Mouse (Mus musculus) kidney, adult 2 months (tissue): Measurements from ENCODE around the gene Itpk1. TPM values are rescaled to one million over a fixed set of nuclear protein-coding genes. Genes with fewer than 3 reads are reported as not detected.

Experiments used
- DNase-seq: peaks from one replicate; pipeline ENCODE4 v3.0.0; 2021
- H3K27ac ChIP-seq: fragments of 200-500 bp; 2 replicates; pipeline ENCODE4 v1.5.1; 2012; ENCODE audit warnings: low read depth, low read length, control low read depth, inconsistent platforms; ENCODE audit not compliant: insufficient read depth
- H3K27me3 ChIP-seq: fragments of 200-500 bp; replicated peaks from 2 replicates; pipeline ENCODE4 v1.6.1; 2012; ENCODE audit warnings: mild to moderate bottlenecking, moderate library complexity, low read length, inconsistent platforms; ENCODE audit not compliant: control insufficient read depth, insufficient read depth
- H3K36me3 ChIP-seq: fragments of 200-500 bp; 2 replicates; pipeline ENCODE4 v1.6.1; 2012; ENCODE audit warnings: mild to moderate bottlenecking, moderate library complexity, low read length, inconsistent platforms; ENCODE audit not compliant: control insufficient read depth, insufficient read depth
- H3K4me1 ChIP-seq: fragments of 200-500 bp; 2 replicates; pipeline ENCODE4 v1.6.1; 2011; ENCODE audit warnings: low read length; ENCODE audit not compliant: control insufficient read depth, insufficient read depth
- H3K4me3 ChIP-seq: fragments of 200-500 bp; 2 replicates; pipeline ENCODE4 v1.5.1; 2011; ENCODE audit warnings: mild to moderate bottlenecking, low read depth, low read length, control low read depth; ENCODE audit not compliant: insufficient read depth
- CTCF ChIP-seq: fragments of 200-500 bp; conservative IDR thresholded peaks from 2 replicates; pipeline ENCODE4 v1.5.1; 2011; ENCODE audit warnings: low read depth, mild to moderate bottlenecking, control low read depth, low read length, moderate library complexity, mixed read lengths; ENCODE audit not compliant: insufficient read depth, insufficient read length
- POLR2A ChIP-seq: fragments of 200-500 bp; IDR thresholded peaks from one replicate; pipeline ENCODE4 v1.6.1; 2011; ENCODE audit warnings: low read depth, low read length, control low read depth
- WGBS: fragments of 180-500 bp; shearing (Covaris S2); methylation state at CpG from one replicate; pipeline ENCODE4 v1.1.7; 2018; 5-methylcytosine and 5-hydroxymethylcytosine counted together
- polyA plus RNA-seq: library from polyadenylated mRNA; depleted of rRNA; stranded (reverse); fragments of >200 nt; gene quantifications from 2 replicates; pipeline ENCODE4 v1.2.3, GENCODE M21; 2012

The Itpk1 gene
- polyA plus RNA-seq, 1 experiment, result 29.0 TPM

DNA sequence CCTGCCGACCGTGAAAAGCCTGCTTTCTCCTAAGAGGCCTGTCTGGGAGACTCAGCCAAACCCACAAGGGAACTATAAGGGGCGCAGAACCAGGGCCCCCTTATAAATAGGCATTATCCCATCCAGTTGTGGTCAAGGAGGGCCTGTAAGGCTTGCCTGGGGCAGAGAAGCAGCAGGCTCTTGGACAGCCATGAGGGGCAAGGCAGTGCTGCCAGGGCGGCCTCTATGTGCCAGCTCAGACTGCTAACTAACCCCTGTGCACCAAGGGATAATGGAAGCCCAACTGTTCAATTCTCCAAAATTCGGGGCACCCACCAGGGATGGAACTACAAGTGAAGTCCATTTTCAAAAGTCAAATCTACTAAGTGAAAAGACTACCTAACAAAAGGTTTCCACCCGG, 1.3 kb downstream of the Itpk1 start:
- no peaks in the 10 kb centered on the region for H3K36me3 ChIP-seq
- H3K27me3 ChIP-seq, result no peaks in the 10 kb centered on the region
- DNase-seq, result peak; percentile 15
- no peak for TF ChIP-seq CTCF
- no peak for TF ChIP-seq POLR2A
- 57% methylated on average over 6 of the region's 6 CpGs for WGBS
- H3K4me3 ChIP-seq, result peak overlapping the region; percentile 80; the same call in 1 of the 2 replicates
- H3K27ac ChIP-seq, result no peak overlapping the region
- 0 out of 2 replicates have a peak, but pooled peaks cover 7% of the 10 kb centered on the region for H3K4me1 ChIP-seq

DNA sequence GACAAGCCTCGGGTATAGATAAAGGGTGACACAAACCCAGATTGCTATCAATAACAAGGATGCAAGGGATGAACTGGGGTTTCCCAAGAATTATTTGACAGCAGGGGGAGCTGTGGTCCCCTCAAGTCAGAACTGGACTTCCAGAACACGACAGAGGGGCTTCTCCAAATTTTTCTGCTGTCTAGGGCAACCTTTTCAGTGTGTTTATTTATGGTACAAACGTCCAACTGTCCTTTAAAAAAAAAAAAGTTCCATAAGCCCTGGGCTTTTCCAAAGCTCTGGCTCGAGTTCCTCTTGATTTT, 1.7 kb downstream of the Itpk1 start:
- no peaks in the 10 kb centered on the region for H3K36me3 ChIP-seq
- peak; percentile 36 for DNase-seq
- no peak overlapping the region for H3K4me3 ChIP-seq
- no peak overlapping the region for H3K27ac ChIP-seq
- H3K4me1 ChIP-seq, result 0 out of 2 replicates have a peak, but pooled peaks cover 7% of the 10 kb centered on the region
- 13% methylated on average over 4 of the region's 4 CpGs for WGBS
- H3K27me3 ChIP-seq, result no peaks in the 10 kb centered on the region
- TF ChIP-seq CTCF (peak; percentile 25; the same call in 1 of the 2 replicates), POLR2A (no peak)

DNA sequence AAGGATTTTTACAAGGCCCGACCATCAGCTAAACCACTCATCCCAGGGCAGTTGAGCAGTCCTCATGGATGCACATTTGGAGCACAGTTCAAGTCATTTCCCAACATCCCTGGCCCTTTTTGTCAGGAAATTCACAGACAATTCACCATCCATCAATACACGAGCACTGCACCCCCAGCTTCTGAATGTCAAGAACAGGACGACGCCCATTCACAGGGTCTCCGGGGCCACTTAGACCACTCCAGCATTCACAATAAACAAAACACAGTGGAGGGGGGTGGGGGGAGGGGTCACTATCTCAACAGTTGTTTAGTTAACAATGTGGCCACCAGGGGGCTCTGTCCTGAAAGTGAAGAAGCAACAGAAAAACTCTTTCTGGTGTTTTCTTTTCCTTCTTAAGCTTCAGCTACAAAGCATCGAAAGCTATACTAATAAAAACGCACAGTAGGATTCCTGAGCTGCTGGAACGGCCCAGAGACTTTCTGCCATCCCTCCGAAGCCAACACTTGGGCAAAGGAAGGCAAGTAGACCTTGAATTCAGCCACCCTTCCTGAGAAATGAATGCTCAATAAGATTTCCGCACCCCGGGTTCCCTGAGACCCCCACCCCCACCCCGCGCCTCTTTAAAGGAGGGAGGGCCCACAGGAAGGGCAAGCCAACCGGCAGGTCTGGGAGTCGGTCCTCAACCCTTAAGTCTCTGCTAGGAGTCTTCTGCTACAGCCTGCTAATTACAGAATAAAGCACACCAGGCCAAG, 2.2 kb downstream of the Itpk1 start:
- peak; percentile 83 for DNase-seq
- 9% methylated on average over 15 of the region's 15 CpGs for WGBS
- H3K4me1 ChIP-seq, result 0 out of 2 replicates have a peak, but pooled peaks cover 7% of the 10 kb centered on the region
- 0 out of 2 replicates have a peak overlapping the region, but pooled peaks have one; percentile 4 for H3K4me3 ChIP-seq
- H3K27ac ChIP-seq, result no peak overlapping the region
- H3K27me3 ChIP-seq, result no peaks in the 10 kb centered on the region
- TF ChIP-seq CTCF, result peak; percentile 36
- TF ChIP-seq POLR2A, result no peak
- no peaks in the 10 kb centered on the region for H3K36me3 ChIP-seq

DNA sequence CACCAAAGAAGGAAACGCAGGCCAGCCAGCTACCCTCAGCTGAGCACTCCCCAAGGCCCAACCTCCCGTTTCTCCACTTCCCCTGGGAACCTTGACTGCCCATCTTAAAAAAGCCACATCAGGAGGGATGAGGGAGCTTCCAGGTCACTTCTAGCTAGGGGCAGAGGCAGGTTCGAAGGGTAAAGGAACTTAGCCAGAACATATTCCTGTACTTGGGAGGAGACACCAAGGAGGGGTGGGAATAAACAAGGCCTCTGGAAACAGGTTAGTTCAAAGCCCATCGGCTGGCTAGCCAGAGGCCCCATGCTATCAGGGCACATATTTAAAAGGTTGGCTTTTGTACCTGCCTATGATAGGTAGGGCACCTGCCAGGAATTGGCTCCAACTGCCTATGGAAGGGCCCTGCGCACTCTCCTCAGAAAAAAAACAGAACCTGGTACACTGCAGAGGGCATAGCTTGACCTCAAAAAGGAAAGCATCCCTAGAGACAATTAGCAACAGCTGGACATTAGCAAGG, 3.0 kb downstream of the Itpk1 start:
- Histone ChIP-seq H3K27ac (no peak overlapping the region), H3K4me1 (0 out of 2 replicates have a peak, but pooled peaks cover 7% of the 10 kb centered on the region)
- WGBS, result 79% methylated on average over 5 of the region's 5 CpGs

DNA sequence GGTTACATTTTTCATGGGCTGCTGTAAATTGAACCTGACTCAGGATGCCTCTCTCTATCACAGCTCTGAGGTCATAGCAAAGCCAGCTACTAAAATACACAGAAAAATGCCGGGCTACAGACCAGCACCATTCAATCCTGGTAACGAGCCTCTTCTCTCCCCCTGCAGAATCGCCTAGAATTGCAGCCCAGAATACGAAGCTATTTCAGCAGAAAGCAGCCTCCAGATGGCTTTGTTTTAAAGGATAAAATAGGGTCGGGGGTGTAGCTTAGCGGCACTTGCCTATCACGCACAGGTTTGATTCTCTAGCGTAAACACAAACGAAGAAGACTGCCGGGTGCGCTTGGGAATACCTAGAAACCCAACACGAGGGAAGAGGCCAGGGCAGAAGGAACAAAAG, 4.3 kb downstream of the Itpk1 start:
- no peak for TF ChIP-seq POLR2A
- no peak for TF ChIP-seq CTCF
- WGBS, result 71% methylated on average over 12 of the region's 12 CpGs

More for the DNA sequence above, 3.0 kb downstream of the Itpk1 start:
- TF ChIP-seq POLR2A (no peak), CTCF (no peak)
- DNase-seq, result no peak
- H3K27me3 ChIP-seq, result no peaks in the 10 kb centered on the region
- no peak overlapping the region for H3K4me3 ChIP-seq
- no peaks in the 10 kb centered on the region for H3K36me3 ChIP-seq

DNA sequence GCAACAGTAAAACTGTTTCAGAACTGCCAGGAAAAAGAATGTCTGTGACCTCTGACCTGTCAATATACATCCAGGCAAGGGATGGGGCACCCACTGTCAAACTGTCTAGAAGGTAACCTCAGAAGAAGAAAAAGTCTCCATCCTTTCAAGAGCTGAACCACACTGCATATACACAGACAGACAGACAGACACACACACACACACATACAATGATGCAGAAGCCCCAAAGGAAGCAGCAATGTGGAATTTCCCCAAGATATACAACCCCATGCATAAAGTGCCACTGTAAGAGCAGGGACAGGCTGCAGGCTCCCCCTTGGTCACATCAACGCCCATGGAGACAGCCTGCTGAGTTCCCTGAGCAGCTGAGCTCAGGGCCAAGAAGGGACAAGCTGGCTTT, 5.6 kb downstream of the Itpk1 start:
- Histone ChIP-seq H3K36me3 (no peaks in the 10 kb centered on the region), H3K27ac (no peak overlapping the region), H3K4me1 (0 out of 2 replicates have a peak, but pooled peaks cover 7% of the 10 kb centered on the region), H3K27me3 (no peaks in the 10 kb centered on the region), H3K4me3 (no peak overlapping the region)
- WGBS, result 85% methylated on average over 1 of the region's 1 CpGs
- no peak for TF ChIP-seq POLR2A
- no peak for TF ChIP-seq CTCF
- no peak for DNase-seq

More for the DNA sequence above, 4.3 kb downstream of the Itpk1 start:
- H3K36me3 ChIP-seq, result no peaks in the 10 kb centered on the region
- no peaks in the 10 kb centered on the region for H3K27me3 ChIP-seq
- H3K4me3 ChIP-seq, result no peak overlapping the region
- DNase-seq, result no peak
- 0 out of 2 replicates have a peak, but pooled peaks cover 7% of the 10 kb centered on the region for H3K4me1 ChIP-seq
- no peak overlapping the region for H3K27ac ChIP-seq

DNA sequence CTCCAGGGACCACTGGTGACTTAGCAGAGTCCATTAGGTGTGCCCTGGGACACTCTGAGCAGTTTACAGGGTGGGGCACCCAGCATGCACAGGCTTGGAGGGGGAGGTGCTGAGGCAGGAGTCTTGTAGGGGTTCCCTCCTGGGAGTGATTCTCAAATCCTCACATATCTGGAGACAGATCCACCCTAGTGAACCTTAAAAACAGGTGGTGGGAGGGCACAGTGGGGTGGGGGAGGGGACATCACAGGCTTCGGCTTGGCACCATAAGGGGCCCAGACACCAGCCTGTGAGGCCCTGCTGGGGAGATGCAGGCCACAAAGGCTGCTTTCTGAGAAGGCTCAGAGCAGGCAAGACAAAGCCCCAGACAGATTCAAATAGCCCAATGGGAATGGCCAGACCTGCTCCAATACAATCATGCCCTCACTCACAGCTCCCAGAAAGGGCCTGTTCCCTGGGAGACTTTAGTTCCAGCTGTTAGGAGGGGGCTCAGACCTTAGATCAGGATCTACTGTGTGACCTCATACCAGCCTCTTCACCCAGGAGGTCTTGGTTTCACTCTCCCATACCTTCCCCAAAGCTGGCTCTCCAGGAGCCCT, 6.5 kb downstream of the Itpk1 start:
- 0 out of 2 replicates have a peak, but pooled peaks cover 4% of the 10 kb centered on the region for H3K4me1 ChIP-seq
- TF ChIP-seq CTCF, result no peak
- H3K27me3 ChIP-seq, result no peaks in the 10 kb centered on the region
- H3K27ac ChIP-seq, result no peak overlapping the region
- DNase-seq, result no peak
- H3K4me3 ChIP-seq, result no peak overlapping the region
- no peaks in the 10 kb centered on the region for H3K36me3 ChIP-seq
- WGBS, result 94% methylated on average over 1 of the region's 1 CpGs
